Mouse (Mus musculus) small intestine, adult 2 months (tissue): ENCODE results near the gene Tbc1d19. TPM values are rescaled to one million over a fixed set of nuclear protein-coding genes. Genes with fewer than 3 reads are reported as not detected.

ENCODE experiments used
- H3K27ac ChIP-seq: fragments of 200-500 bp; 2 replicates; pipeline ENCODE4 v1.5.1; 2012; ENCODE audit warnings: low read depth, low read length, control low read depth, inconsistent platforms; ENCODE audit not compliant: insufficient read depth
- H3K27me3 ChIP-seq: fragments of 200-500 bp; 2 replicates; pipeline ENCODE4 v1.6.1; 2012; ENCODE audit warnings: mild to moderate bottlenecking, moderate library complexity, low read length, inconsistent platforms; ENCODE audit not compliant: control insufficient read depth, insufficient read depth
- H3K36me3 ChIP-seq: fragments of 200-500 bp; 2 replicates; pipeline ENCODE4 v1.6.1; 2012; ENCODE audit warnings: mild to moderate bottlenecking, low read length, control low read depth, inconsistent platforms; ENCODE audit not compliant: control insufficient read depth, insufficient read depth
- H3K4me1 ChIP-seq: fragments of 200-500 bp; 2 replicates; pipeline ENCODE4 v1.6.1; 2012; ENCODE audit warnings: low read length, inconsistent platforms, mixed read lengths; ENCODE audit not compliant: control insufficient read depth, insufficient read depth, insufficient read length
- H3K4me3 ChIP-seq: fragments of 200-500 bp; 2 replicates; pipeline ENCODE4 v1.5.1; 2012; ENCODE audit warnings: low read depth, mild to moderate bottlenecking, control low read depth, inconsistent platforms, low read length, moderate library complexity
- CTCF ChIP-seq: fragments of 200-500 bp; IDR thresholded peaks from 2 replicates; pipeline ENCODE4 v1.5.1; 2012; ENCODE audit warnings: low read depth, mild to moderate bottlenecking, control low read depth, inconsistent platforms, low read length, moderate library complexity, mixed read lengths; ENCODE audit not compliant: insufficient replicate concordance, insufficient read length; ENCODE audit errors: extremely low read depth
- POLR2A ChIP-seq: fragments of 200-500 bp; IDR thresholded peaks from 2 replicates; pipeline ENCODE4 v1.6.1; 2012; ENCODE audit warnings: low read depth, mild to moderate bottlenecking, control low read depth, inconsistent platforms, low read length, moderate library complexity
- polyA plus RNA-seq: library from polyadenylated mRNA; depleted of rRNA; stranded (reverse); fragments of >200 nt; gene quantifications from 2 replicates; pipeline ENCODE4 v1.2.3, GENCODE M21; 2012; rRNA removed

Tbc1d19 gene
- polyA plus RNA-seq, 1 experiment: 0.74 TPM

GRCm38 (mm10) chr5:53953216-53953615 lies 143.8 kb downstream of the Tbc1d19 start:
- no peak overlapping the region for H3K27ac ChIP-seq
- TF ChIP-seq POLR2A (no peak), CTCF (no peak)

More at GRCm38 (mm10) chr5:53953216-53953615, 143.8 kb downstream of the Tbc1d19 start:
- H3K4me3 ChIP-seq: no peak overlapping the region
- H3K27me3 ChIP-seq: no peaks in the 10 kb centered on the region
- H3K36me3 ChIP-seq: no peaks in the 10 kb centered on the region
- no peaks in the 10 kb centered on the region; the same call in 1 of the 2 replicates for H3K4me1 ChIP-seq

Other genes with a start within 250 kb of the Tbc1d19 start
- 0.11 and 23.2 TPM in 2 replicates for gene Cckar, start 101.9 kb upstream of the Tbc1d19 start, polyA plus RNA-seq
- 10.1 and 18.7 TPM in 2 replicates for gene Stim2, start 188.9 kb downstream of the Tbc1d19 start, polyA plus RNA-seq